Mouse (Mus musculus) kidney, adult 2 months (tissue): Measurements from ENCODE around the gene Znrd1as. TPM values are rescaled to one million over a fixed set of nuclear protein-coding genes. Genes with fewer than 3 reads are reported as not detected.

ENCODE experiments used
- DNase-seq: peaks from one replicate; pipeline ENCODE4 v3.0.0; 2021
- H3K27ac ChIP-seq: fragments of 200-500 bp; 2 replicates; pipeline ENCODE4 v1.5.1; 2012; ENCODE audit warnings: low read depth, low read length, control low read depth, inconsistent platforms; ENCODE audit not compliant: insufficient read depth
- H3K27me3 ChIP-seq: fragments of 200-500 bp; replicated peaks from 2 replicates; pipeline ENCODE4 v1.6.1; 2012; ENCODE audit warnings: mild to moderate bottlenecking, moderate library complexity, low read length, inconsistent platforms; ENCODE audit not compliant: control insufficient read depth, insufficient read depth
- H3K36me3 ChIP-seq: fragments of 200-500 bp; 2 replicates; pipeline ENCODE4 v1.6.1; 2012; ENCODE audit warnings: mild to moderate bottlenecking, moderate library complexity, low read length, inconsistent platforms; ENCODE audit not compliant: control insufficient read depth, insufficient read depth
- H3K4me1 ChIP-seq: fragments of 200-500 bp; 2 replicates; pipeline ENCODE4 v1.6.1; 2011; ENCODE audit warnings: low read length; ENCODE audit not compliant: control insufficient read depth, insufficient read depth
- H3K4me3 ChIP-seq: fragments of 200-500 bp; 2 replicates; pipeline ENCODE4 v1.5.1; 2011; ENCODE audit warnings: mild to moderate bottlenecking, low read depth, low read length, control low read depth; ENCODE audit not compliant: insufficient read depth
- CTCF ChIP-seq: fragments of 200-500 bp; conservative IDR thresholded peaks from 2 replicates; pipeline ENCODE4 v1.5.1; 2011; ENCODE audit warnings: low read depth, mild to moderate bottlenecking, control low read depth, low read length, moderate library complexity, mixed read lengths; ENCODE audit not compliant: insufficient read depth, insufficient read length
- POLR2A ChIP-seq: fragments of 200-500 bp; IDR thresholded peaks from one replicate; pipeline ENCODE4 v1.6.1; 2011; ENCODE audit warnings: low read depth, low read length, control low read depth
- WGBS: fragments of 180-500 bp; shearing (Covaris S2); methylation state at CpG from one replicate; pipeline ENCODE4 v1.1.7; 2018; 5-methylcytosine and 5-hydroxymethylcytosine counted together
- polyA plus RNA-seq: library from polyadenylated mRNA; depleted of rRNA; stranded (reverse); fragments of >200 nt; gene quantifications from 2 replicates; pipeline ENCODE4 v1.2.3, GENCODE M21; 2012

Gene Znrd1as
- polyA plus RNA-seq, 1 experiment, result 4.2 TPM

- WGBS, result 96% methylated on average over 8 of the region's 8 CpGs
- no peak for TF ChIP-seq POLR2A
- no peak for DNase-seq
- no peak overlapping the region for H3K27ac ChIP-seq
- no peaks in the 10 kb centered on the region for H3K27me3 ChIP-seq
- no peaks in the 10 kb centered on the region for H3K36me3 ChIP-seq
- peaks cover 6% of the 10 kb centered on the region; the same call in 1 of the 2 replicates for H3K4me1 ChIP-seq
- H3K4me3 ChIP-seq, result no peak overlapping the region
Observed at GRCm38 (mm10) chr17:36949265-36949664, 9.1 kb upstream of the Znrd1as start.

GRCm38 (mm10) chr17:36950981-36951947 is 7.1 kb upstream of the Znrd1as start, which contains the start of gene Ppp1r11:
Gene Ppp1r11, minus strand, starts transcription at chr17:36951741.
- no peak for TF ChIP-seq POLR2A
- no peak for TF ChIP-seq CTCF
- Histone ChIP-seq H3K4me3 (peak within 1 kb of the TSS; percentile 93), H3K27me3 (no peaks in the 10 kb centered on the region), H3K27ac (peak within 1 kb of the TSS; percentile 78), H3K36me3 (no peaks in the 10 kb centered on the region), H3K4me1 (peaks cover 6% of the 10 kb centered on the region; the same call in 1 of the 2 replicates)
- WGBS, result 2% methylated on average over 36 of the region's 36 CpGs
- peak; percentile 98 for DNase-seq

DNA sequence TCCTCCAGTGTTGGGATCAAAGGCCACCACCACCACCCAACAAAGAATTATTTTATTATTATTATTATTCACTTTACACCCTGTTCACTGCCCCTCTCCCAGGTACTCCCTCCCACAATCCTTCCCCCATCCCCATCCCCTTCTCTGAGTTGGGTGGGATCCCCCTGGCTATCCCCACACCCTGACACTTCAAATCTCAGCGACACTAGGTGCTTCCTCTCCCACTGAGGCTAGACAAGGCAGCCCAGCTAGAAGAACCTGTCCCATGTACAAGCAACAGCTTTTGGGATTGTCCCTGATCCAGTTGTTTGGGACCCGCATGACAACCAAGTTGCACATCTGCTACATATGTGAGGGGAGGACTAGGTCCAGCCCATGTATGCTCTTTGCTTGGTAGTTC is 5.8 kb upstream of the Znrd1as start:
- Histone ChIP-seq H3K4me1 (peaks cover 5% of the 10 kb centered on the region; the same call in 1 of the 2 replicates), H3K27me3 (no peaks in the 10 kb centered on the region), H3K4me3 (no peak overlapping the region), H3K36me3 (no peaks in the 10 kb centered on the region), H3K27ac (no peak overlapping the region)
- DNase-seq, result no peak
- 84% methylated on average over 2 of the region's 2 CpGs for WGBS
- TF ChIP-seq CTCF (no peak), POLR2A (no peak)

DNA sequence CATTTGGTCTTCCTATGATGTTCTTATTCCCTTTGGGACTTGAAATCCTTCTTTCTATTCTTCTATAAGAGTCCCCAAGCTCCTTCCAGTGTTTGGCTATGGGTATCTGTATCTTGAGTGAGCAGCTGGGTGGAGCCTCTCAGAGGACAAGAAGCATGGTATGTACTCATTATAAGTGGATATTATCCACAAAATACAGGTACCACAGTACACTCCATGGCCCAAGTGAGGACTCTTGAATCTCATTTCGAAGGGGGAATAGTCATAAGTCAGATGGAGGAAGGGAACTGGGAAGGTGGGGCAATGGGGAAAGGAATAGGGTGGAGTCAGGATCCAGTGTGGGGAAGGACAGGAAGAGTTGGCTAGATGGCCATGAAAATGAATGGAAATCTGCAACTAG is 5.3 kb upstream of the Znrd1as start:
- no peak for DNase-seq
- 87% methylated on average over 1 of the region's 1 CpGs for WGBS
- H3K36me3 ChIP-seq, result no peaks in the 10 kb centered on the region
- H3K27ac ChIP-seq, result no peak overlapping the region
- no peak overlapping the region for H3K4me3 ChIP-seq
- H3K4me1 ChIP-seq, result peaks cover 6% of the 10 kb centered on the region; the same call in 1 of the 2 replicates
- TF ChIP-seq CTCF (no peak), POLR2A (no peak)
- H3K27me3 ChIP-seq, result no peaks in the 10 kb centered on the region

GRCm38 (mm10) chr17:36958884-36959283 is 492 bp downstream of the Znrd1as start:
- H3K36me3 ChIP-seq, result no peaks in the 10 kb centered on the region
- peaks cover 4% of the 10 kb centered on the region; the same call in 1 of the 2 replicates for H3K4me1 ChIP-seq
- no peak for TF ChIP-seq POLR2A
- no peak for TF ChIP-seq CTCF
- no peaks in the 10 kb centered on the region for H3K27me3 ChIP-seq
- peak; percentile 25 for DNase-seq
- 0 out of 2 replicates have a peak overlapping the region, but pooled peaks have one; percentile 22 for H3K27ac ChIP-seq
- 4% methylated on average over 12 of the region's 12 CpGs for WGBS
- H3K4me3 ChIP-seq, result peak overlapping the region; percentile 71

DNA sequence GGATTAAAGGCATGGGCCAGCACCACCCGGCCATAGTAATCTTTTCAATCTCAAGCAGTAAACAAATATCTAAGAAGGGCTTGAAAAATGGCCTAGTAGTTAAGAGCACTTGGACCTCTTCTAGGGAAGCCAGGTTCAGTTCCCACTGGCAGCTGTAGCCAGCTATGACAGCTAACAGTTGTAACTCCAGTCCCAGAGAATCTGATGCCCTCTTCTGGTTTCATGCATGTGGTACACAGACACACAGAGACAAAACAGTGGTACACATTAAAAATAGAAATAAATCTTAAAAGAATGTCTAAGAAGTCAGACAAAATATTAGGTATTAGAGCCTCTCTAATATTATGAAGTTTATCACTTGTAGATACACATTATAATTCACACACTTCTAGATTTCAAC is 2.7 kb downstream of the Znrd1as start:
- WGBS, result 68% methylated on average over 1 of the region's 1 CpGs
- Histone ChIP-seq H3K4me3 (no peak overlapping the region), H3K27ac (no peak overlapping the region), H3K27me3 (no peaks in the 10 kb centered on the region), H3K4me1 (peaks cover 4% of the 10 kb centered on the region; the same call in 1 of the 2 replicates), H3K36me3 (no peaks in the 10 kb centered on the region; the same call in 1 of the 2 replicates)
- no peak for DNase-seq
- no peak for TF ChIP-seq POLR2A
- TF ChIP-seq CTCF, result no peak

GRCm38 (mm10) chr17:36966875-36967274 is 8.5 kb downstream of the Znrd1as start:
- H3K4me3 ChIP-seq, result no peak overlapping the region
- no peaks in the 10 kb centered on the region; the same call in 1 of the 2 replicates for H3K36me3 ChIP-seq
- H3K27me3 ChIP-seq, result no peaks in the 10 kb centered on the region
- no peak for TF ChIP-seq POLR2A
- no peak for TF ChIP-seq CTCF
- 84% methylated on average over 1 of the region's 1 CpGs for WGBS
- H3K27ac ChIP-seq, result no peak overlapping the region
- no peaks in the 10 kb centered on the region for H3K4me1 ChIP-seq
- DNase-seq, result no peak
